Mouse (Mus musculus) right cerebral cortex, postnatal 14 days (tissue): ENCODE results near the gene Ankub1.

Source experiments
- DNase-seq: peaks from one replicate; pipeline ENCODE4 v3.0.0; 2022

The Ankub1 gene

GRCm38 (mm10) chr3:57692719-57693118 is at the start of gene Ankub1:
TSS of gene Ankub1 (minus strand) at chr3:57692799.
- DNase-seq: no peak

- no peak for DNase-seq
Measured at GRCm38 (mm10) chr3:57739830-57740229, 47.2 kb upstream of the Ankub1 start.

GRCm38 (mm10) chr3:57736419-57737095 is 44.0 kb upstream of the Ankub1 start:
- no peak for DNase-seq

GRCm38 (mm10) chr3:57735511-57736370 is 43.1 kb upstream of the Ankub1 start, which contains the start of gene Rnf13:
TSS of gene Rnf13 (plus strand) at chr3:57736062.
- peak; percentile 96 for DNase-seq

- no peak for DNase-seq
Measured at GRCm38 (mm10) chr3:57732206-57732915, 39.8 kb upstream of the Ankub1 start.

GRCm38 (mm10) chr3:57714151-57714550 is 21.6 kb upstream of the Ankub1 start:
- no peak for DNase-seq

GRCm38 (mm10) chr3:57696779-57697178 is 4.2 kb upstream of the Ankub1 start:
- DNase-seq: no peak

GRCm38 (mm10) chr3:57696249-57696648 is 3.6 kb upstream of the Ankub1 start:
- DNase-seq: no peak

- no peak for DNase-seq
Measured at GRCm38 (mm10) chr3:57691772-57692171, 827 bp downstream of the Ankub1 start.

GRCm38 (mm10) chr3:57677786-57678185 is 14.8 kb downstream of the Ankub1 start:
- DNase-seq: no peak

GRCm38 (mm10) chr3:57674075-57674474 is 18.5 kb downstream of the Ankub1 start:
- DNase-seq: no peak

- DNase-seq: no peak
Measured at GRCm38 (mm10) chr3:57673586-57673985, 19.0 kb downstream of the Ankub1 start.

- peak; percentile 68 for DNase-seq
Measured at GRCm38 (mm10) chr3:57667054-57667723, 25.4 kb downstream of the Ankub1 start.

- DNase-seq: no peak
Measured at GRCm38 (mm10) chr3:57665880-57666279, 26.7 kb downstream of the Ankub1 start.

GRCm38 (mm10) chr3:57664682-57665081 is 27.9 kb downstream of the Ankub1 start:
- no peak for DNase-seq

- peak; percentile 46 for DNase-seq
Measured at GRCm38 (mm10) chr3:57663731-57664130, 28.9 kb downstream of the Ankub1 start.

GRCm38 (mm10) chr3:57658608-57659007 is 34.0 kb downstream of the Ankub1 start:
- DNase-seq: no peak

GRCm38 (mm10) chr3:57653646-57654045 is 39.0 kb downstream of the Ankub1 start:
- no peak for DNase-seq

GRCm38 (mm10) chr3:57652485-57652884 is 40.1 kb downstream of the Ankub1 start:
- DNase-seq: no peak

- DNase-seq: no peak
Measured at GRCm38 (mm10) chr3:57651865-57652259, 40.7 kb downstream of the Ankub1 start.

- peak; percentile 90 for DNase-seq
Measured at GRCm38 (mm10) chr3:57651231-57651864, 41.3 kb downstream of the Ankub1 start, which contains the start of gene Commd2. TSS of gene Commd2 (minus strand) at chr3:57651715.

GRCm38 (mm10) chr3:57643191-57643590 is 49.4 kb downstream of the Ankub1 start:
- DNase-seq: no peak
